Mouse (Mus musculus): ENCODE results near the gene Cdhr4.
"Not testable (repeated sequence)": the region's sequence is repeated elsewhere in the genome, so short reads cannot be mapped to it uniquely, and the experiment has no call there.

The Cdhr4 gene

DNA sequence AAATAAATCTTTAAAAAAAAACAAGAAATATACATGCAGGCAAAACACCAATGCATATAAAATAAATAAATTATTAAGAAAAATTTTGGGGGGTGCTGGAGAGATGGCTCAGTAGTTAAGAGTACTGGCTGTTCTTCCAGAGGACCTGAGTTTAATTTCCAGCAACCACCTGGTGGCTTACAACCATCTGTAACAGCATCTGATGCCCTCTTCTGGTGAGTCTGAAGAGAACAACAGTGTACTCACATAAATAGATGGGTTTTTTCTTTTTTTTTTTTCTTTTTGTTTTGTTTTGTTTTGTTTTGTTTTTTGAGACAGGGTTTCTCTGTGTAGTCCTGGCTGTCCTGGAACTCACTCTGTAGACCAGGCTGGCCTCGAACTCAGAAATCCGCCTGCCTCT is 21.3 kb downstream of the Cdhr4 start:
- DNase-seq: not testable (repeated sequence)

DNA sequence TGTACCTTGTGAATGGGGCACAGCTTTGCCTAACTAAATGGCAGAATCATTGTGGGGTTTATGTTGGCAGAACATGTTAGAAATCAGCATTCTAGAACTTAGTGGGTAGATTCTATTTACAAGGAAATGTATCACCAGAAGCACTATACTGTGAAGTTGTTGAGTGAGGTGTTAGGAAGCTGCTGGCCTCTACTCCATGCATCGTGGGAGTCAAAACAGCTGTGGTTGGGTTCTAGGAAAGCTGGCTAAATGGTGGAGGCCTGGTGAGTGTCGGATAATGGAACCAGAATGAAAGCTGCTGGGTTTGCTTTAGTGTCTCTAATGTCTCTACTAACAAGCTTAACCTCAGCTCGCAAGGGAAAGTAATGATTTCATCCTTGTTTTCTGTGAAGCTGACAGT is 24.8 kb downstream of the Cdhr4 start:
- DNase-seq: no peak

DNA sequence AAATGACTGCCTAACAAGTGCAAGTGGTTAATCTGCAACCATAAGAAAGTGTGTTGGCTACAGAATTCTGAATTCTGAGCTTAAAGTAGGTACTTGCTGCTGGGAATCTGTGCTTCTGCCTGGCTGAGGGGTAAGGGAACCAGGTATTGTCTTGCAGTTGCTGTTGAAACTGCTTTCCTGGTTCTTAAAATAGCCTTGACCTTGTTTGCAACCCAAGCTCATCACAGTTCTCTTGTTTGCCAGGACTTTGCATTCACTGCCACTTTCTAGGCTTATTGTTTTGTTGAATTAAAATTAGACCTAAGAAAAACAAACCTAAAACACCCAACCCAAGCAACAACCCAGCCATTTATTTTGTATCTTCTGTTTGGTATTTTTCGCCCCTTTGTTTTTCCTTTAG is 28.4 kb downstream of the Cdhr4 start:
- DNase-seq: no peak

DNA sequence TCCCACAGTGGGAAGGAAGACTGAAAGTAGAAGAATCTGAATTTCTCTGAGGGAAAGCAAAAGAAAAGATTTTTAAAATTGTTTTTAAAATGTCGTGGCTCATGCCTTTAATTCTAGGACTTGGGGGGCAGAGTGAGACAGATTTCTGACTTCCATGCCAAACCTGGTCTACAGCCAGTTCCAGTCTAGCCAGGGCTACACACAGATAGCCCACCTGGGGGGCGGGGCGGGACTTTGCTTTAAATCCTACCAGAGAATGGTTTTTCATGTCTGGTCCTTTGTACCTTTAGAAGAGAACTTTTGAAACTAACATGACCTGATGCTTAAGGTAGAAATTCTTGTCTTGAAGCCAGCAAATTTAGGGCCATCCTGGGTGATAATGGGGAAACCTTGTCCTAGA is 30.9 kb downstream of the Cdhr4 start:
- DNase-seq: no peak

DNA sequence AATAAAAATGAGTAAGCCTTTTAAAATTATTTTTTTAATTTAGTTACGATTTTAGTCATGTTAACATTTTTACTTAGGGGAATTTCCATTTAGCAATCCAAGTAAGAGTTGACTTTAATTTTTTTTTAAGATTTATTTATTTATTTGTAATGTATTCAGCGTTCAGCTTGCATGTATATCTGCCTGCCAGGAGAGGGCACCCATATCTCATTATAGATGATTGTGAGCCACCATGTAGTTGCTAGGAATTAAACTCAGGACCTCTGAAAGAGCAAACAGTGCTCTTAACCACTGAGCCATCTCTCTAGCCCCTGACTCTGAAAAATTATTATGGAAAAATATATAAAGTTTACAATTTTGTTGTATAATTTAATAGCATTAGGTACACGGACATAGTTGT is 34.3 kb downstream of the Cdhr4 start:
- no peak for DNase-seq

DNA sequence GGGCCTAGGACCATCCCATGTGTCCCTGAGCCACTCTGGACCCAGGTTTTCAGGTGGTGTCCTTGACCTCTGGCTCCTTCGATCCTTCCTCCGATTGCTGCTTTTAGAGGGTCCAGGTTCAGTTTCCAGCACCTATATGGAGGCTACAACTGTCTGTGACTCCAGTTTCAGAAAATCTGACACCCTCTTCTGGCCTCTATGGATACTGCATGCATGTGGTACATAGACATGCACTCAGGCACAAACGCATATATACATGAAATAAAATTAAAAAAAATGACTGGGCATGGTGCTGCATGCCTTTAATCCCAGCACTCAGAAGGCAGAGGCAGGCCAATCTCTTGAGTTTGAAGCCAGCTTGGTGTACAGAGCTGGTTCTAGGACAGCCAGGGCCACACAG is 35.6 kb downstream of the Cdhr4 start:
- no peak for DNase-seq

DNA sequence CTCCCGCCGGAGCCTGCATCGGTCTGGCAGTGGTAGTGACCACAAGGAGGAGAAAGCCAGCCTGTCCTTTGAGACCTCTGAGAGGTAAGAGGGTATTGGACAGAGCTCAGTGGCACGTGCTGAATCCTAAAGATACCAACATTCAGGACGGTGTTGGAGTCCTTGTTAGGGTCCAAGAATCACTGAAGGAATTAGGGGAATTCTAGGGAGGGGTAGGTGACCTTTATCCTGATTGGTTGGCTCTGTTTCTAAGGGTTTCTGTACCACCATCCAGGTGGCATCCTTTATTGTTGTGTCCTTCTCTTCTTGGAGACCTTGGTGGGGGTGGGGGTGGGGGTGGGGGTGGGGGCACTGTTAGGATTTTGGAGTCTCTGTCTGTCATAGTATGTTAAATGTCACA is 39.8 kb downstream of the Cdhr4 start:
- no peak for DNase-seq

DNA sequence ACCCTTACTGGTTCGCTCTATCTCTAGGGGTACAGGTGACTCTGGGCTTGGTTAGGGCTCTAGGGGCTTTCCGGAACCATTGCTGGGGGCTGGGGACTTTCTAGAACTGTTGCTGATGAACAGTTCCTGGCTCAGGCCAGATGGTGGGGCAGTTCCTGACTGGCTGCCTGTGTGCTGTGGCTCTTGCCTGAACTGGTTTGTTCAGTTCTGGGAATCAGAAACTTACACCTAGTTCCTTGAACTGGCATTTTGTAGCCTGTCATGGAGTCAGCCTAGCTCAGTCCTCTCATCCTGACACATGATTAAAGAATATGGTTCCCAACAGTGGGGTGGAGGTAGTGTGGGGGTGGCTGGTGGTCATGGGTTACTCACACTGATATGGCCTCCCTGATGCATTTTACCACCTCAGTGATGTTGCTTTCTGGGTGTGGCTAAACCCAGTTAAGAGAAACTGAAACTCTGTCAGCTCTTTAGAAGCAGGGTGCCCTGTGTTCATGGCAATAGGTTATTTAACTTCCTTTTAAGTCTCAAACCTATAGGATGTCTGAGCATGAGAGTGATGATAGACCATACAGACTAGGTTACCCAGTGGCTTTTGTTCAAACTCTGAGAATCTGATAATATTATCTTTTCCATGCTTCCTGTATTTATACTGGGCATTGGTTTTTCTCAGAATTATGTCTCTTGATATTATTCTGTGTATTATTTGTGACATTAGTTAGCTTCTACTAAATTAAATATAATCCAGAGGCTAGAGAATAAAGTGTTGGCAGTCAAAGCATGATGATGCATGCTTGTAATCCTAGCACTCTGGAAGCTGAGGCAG is 43.2 kb downstream of the Cdhr4 start:
- DNase-seq: no peak

DNA sequence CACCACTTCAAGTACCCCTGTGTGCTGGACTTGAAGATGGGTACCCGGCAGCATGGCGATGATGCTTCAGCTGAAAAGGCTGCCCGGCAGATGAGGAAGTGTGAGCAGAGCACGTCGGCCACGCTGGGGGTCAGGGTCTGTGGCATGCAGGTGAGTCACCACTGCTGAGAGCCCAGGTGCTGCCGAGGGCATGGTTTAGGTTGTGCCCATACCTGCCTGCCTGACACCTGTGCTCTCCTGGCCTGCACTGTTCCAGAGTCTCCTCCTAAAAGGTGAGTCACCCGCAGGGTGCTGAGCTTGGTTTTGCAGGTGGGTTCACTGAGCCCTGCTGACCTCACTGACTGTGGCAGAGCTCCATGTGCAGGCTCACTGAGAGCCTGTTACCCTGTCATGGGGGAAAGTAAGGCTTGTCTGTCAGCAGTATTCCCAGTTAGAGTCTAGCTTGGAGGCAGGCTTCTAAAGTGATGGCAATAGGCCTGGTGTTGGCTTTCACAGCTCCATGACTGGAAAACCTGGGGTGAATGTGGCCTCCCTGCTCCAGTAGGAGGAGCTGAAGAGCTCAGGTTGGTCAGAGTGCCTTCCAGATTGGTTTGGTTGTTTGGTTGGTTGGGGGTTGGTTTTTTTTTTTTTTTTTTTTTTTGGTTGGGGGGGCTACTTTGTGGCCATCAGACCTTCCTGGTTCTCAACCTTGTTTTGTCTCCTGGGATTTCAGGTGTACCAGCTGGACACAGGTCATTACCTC is 52.6 kb downstream of the Cdhr4 start:
- no peak for DNase-seq

DNA sequence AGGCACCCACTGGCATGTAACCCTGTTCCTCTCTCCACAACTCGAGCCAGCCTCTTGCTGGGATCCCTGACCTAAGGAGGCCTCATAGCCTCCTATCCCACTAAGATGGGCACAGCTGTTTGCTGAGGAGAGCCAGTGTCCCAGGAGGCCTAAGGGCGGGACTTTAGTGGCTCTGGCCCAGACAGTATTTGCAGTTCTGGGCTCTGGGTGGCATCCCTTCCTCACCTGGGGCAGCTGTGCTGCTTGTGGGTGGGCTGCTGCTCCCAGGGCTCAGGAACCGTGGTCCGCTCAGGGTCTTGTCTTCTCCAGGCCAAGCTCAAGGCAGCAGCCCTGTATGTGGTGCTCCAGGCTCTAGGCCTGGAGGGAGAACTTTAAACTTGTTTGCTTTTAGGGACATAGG is 54.3 kb downstream of the Cdhr4 start:
- DNase-seq: no peak

DNA sequence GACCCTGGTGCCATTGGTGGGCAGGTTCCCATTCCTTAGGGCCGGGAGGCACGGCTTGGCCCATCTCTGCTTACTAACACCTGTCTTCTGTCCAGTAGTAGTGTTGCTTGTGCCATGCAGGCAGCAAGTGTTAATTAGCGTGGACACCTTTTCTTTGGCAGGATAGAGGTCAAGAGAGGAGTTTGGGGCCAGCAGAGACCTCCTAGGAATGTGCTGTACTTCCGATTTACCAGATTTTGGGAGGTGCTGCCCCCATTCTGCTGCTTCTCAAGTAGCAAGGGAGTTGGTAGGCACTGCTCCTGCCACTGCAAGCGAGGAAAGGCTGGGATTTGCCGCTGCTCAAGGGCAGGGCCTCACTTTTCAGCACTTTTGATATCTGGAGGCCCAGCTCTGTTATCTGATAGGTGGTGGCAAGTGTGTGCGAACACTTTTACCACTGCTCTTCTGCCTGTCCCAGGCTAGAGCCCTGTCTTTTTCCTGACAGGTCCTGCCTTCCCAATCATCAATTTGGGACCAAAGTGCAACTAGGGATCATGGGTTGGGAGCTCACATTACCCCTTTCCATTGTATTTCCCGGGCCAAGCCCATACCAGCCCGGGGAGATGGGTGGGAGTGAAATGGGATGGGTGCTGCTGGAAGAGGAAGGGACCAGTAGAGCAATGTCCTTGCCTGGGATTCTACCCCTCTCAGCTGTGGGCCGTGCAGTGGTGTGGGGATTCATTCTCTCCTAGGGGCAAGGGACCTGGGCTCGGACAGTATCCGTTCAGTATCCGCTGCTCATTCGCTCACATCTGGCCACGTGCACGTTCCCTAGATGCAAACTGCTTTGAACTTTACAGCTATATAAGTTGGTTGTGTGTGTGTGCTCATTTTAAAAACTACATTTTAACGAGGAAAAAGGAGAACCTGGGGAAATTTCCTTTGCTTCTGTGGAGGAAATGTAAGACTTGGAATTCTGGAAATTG is 55.6 kb downstream of the Cdhr4 start:
- DNase-seq: no peak

DNA sequence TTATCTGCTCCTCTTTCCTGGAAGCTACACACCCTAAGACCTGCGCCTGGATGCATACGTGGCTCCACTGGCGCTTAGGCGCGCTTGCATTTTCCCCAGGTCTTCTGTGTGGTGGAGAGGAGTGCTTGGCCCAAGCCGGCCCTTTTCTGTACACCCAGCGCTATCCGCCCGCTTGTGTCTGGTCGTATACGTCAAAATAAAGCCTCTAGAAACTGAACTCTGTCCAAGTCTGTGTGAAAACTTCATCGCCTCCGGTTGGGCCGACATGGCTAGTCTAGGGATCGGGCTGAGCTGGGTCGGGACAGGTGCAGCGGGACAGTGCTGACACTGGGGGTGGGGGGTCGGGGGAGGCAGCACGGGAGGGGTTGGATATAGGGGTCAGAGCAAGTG is 56.3 kb downstream of the Cdhr4 start:
- DNase-seq: no peak

DNA sequence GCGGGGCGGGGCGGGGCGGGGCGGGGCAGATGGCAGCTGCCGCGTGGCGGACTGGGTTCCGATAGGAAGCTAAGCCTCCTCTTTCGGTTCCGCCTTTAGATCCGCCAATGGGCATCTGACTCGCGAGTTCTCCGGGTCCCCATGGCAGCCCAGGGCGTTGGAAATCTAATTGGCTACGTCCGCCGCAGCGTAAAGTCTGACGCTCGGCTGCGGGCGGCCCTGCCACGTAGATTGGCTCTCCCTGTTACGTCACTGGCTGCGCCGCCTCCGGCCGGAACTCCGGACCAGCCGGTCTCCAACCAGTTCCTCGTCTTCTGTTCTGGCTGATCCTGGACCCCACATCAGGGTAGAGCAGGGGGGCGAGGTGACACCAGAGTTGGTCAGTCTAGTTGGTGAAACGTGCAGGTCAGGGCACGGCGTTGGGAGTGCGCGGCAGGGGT is 56.7 kb downstream of the Cdhr4 start, which contains the start of gene Gmppb:
Gmppb (plus strand) TSS at position 227 of the 440 bp plus-strand sequence.
- DNase-seq: peak; percentile 96

Measured in right cerebral cortex, postnatal 25 days (tissue).